Mouse (Mus musculus): ENCODE measurements at regions not wholly inside any gene's neighbourhood (a gene's known extent, or its start where the extent isn't known, plus 50 kb on each side); places are given as distances from the start of the nearest gene placed in this dataset.

- no peak for TF ChIP-seq POLR2A (IDR thresholded peaks at IDR 0.05; ENCODE audit: borderline replicate concordance, extremely low read depth, insufficient read depth, insufficient read length)
- Histone ChIP-seq H3K27me3 (ENCODE audit: control insufficient read depth, insufficient read depth, low read length) (no peaks in the 10 kb centered on the region), H3K36me3 (ENCODE audit: control insufficient read depth, insufficient read depth, low read length) (no peaks in the 10 kb centered on the region), H3K4me1 (ENCODE audit: control insufficient read depth, insufficient read depth, low read length) (peaks cover 6% of the 10 kb centered on the region; the same call in 1 of the 2 replicates), H3K4me2 (replicated peaks; ENCODE audit: low read depth, low read length, severe bottlenecking) (no peak overlapping the region), H3K9me3 (ENCODE audit: control insufficient read depth, low read length) (no peaks in the 10 kb centered on the region), H3K4me3 (replicated peaks; ENCODE audit: low read length) (no peak overlapping the region), H3K27ac (replicated peaks; ENCODE audit: low read depth, low read length) (no peak overlapping the region), H3K9ac (ENCODE audit: low read depth, low read length, severe bottlenecking) (no peak overlapping the region)
- no peak for ATAC-seq (ENCODE audit: low FRiP score, low read depth)
- DNase-seq (ENCODE audit: low spot score): no peak
- WGBS: 34% methylated on average over 6 of the region's 6 CpGs
Observed at GRCm38 (mm10) chr3:49842119-49842518, 85.0 kb upstream of the Pcdh18 start.

- TF ChIP-seq POLR2A (IDR thresholded peaks at IDR 0.05; ENCODE audit: borderline replicate concordance, extremely low read depth, insufficient read depth, insufficient read length): no peak
- DNase-seq (ENCODE audit: low spot score) (no peak), ATAC-seq (ENCODE audit: low FRiP score, low read depth) (no peak)
- H3K36me3 ChIP-seq (ENCODE audit: control insufficient read depth, insufficient read depth, low read length): no peaks in the 10 kb centered on the region
- 39% methylated on average over 10 of the region's 10 CpGs for WGBS
- H3K4me3 ChIP-seq (replicated peaks; ENCODE audit: low read length): no peak overlapping the region
- H3K4me1 ChIP-seq (ENCODE audit: control insufficient read depth, insufficient read depth, low read length): peaks cover 6% of the 10 kb centered on the region; the same call in 1 of the 2 replicates
- H3K9ac ChIP-seq (ENCODE audit: low read depth, low read length, severe bottlenecking): no peak overlapping the region
- H3K27ac ChIP-seq (replicated peaks; ENCODE audit: low read depth, low read length): no peak overlapping the region
- no peaks in the 10 kb centered on the region for H3K27me3 ChIP-seq (ENCODE audit: control insufficient read depth, insufficient read depth, low read length)
- H3K9me3 ChIP-seq (ENCODE audit: control insufficient read depth, low read length): no peaks in the 10 kb centered on the region
- H3K4me2 ChIP-seq (replicated peaks; ENCODE audit: low read depth, low read length, severe bottlenecking): no peak overlapping the region
Observed at GRCm38 (mm10) chr3:49840448-49841156, 83.5 kb upstream of the Pcdh18 start.

GRCm38 (mm10) chr3:49814401-49814800 lies 57.3 kb upstream of the Pcdh18 start:
- no peak for DNase-seq (ENCODE audit: low spot score)
- H3K27ac ChIP-seq (replicated peaks; ENCODE audit: low read depth, low read length): no peak overlapping the region
- H3K4me1 ChIP-seq (ENCODE audit: control insufficient read depth, insufficient read depth, low read length): no peaks in the 10 kb centered on the region
- H3K4me2 ChIP-seq (replicated peaks; ENCODE audit: low read depth, low read length, severe bottlenecking): no peak overlapping the region
- H3K36me3 ChIP-seq (ENCODE audit: control insufficient read depth, insufficient read depth, low read length): no peaks in the 10 kb centered on the region
- no peaks in the 10 kb centered on the region for H3K27me3 ChIP-seq (ENCODE audit: control insufficient read depth, insufficient read depth, low read length)
- ATAC-seq (ENCODE audit: low FRiP score, low read depth): no peak
- H3K4me3 ChIP-seq (replicated peaks; ENCODE audit: low read length): no peak overlapping the region
- 67% methylated on average over 5 of the region's 5 CpGs for WGBS
- H3K9ac ChIP-seq (ENCODE audit: low read depth, low read length, severe bottlenecking): no peak overlapping the region
- H3K9me3 ChIP-seq (ENCODE audit: control insufficient read depth, low read length): no peaks in the 10 kb centered on the region
- TF ChIP-seq POLR2A (IDR thresholded peaks at IDR 0.05; ENCODE audit: borderline replicate concordance, extremely low read depth, insufficient read depth, insufficient read length): no peak

- Histone ChIP-seq H3K36me3 (ENCODE audit: control insufficient read depth, insufficient read depth, low read length) (no peaks in the 10 kb centered on the region), H3K4me2 (replicated peaks; ENCODE audit: low read depth, low read length, severe bottlenecking) (no peak overlapping the region), H3K4me3 (replicated peaks; ENCODE audit: low read length) (no peak overlapping the region), H3K27me3 (ENCODE audit: control insufficient read depth, insufficient read depth, low read length) (no peaks in the 10 kb centered on the region), H3K9me3 (ENCODE audit: control insufficient read depth, low read length) (no peaks in the 10 kb centered on the region), H3K27ac (replicated peaks; ENCODE audit: low read depth, low read length) (peak overlapping the region; percentile 65; the same call in 1 of the 2 replicates), H3K9ac (ENCODE audit: low read depth, low read length, severe bottlenecking) (no peak overlapping the region), H3K4me1 (ENCODE audit: control insufficient read depth, insufficient read depth, low read length) (peaks cover 11% of the 10 kb centered on the region; the same call in 1 of the 2 replicates)
- ATAC-seq (ENCODE audit: low FRiP score, low read depth) (no peak), DNase-seq (ENCODE audit: low spot score) (peak; percentile 46)
- no peak for TF ChIP-seq POLR2A (IDR thresholded peaks at IDR 0.05; ENCODE audit: borderline replicate concordance, extremely low read depth, insufficient read depth, insufficient read length)
- 16% methylated on average over 5 of the region's 5 CpGs for WGBS
Observed at GRCm38 (mm10) chr3:49807721-49808120, 50.6 kb upstream of the Pcdh18 start.

DNA sequence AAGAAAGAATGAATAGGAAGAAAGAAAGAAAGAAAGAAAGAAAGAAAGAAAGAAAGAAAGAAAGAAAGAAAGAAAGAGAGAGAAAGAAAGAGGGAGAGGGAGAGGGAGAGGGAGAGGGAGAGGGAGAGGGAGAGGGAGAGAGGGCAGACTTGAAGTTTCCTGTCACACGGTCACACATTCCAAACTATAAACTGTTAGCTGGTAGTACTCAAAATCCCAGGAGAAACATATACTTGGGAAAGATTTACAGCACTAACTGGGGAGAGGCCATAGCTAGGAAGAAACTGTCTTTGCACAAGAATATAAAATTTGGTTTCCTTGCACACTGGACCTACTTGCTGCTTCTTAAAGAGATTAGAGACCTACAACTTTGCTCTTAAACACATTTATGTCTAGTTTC lies 50.2 kb upstream of the Pcdh18 start:
- Histone ChIP-seq H3K4me2 (replicated peaks; ENCODE audit: low read depth, low read length, severe bottlenecking) (no peak overlapping the region), H3K4me3 (replicated peaks; ENCODE audit: low read length) (no peak overlapping the region), H3K27ac (replicated peaks; ENCODE audit: low read depth, low read length) (0 out of 2 replicates have a peak overlapping the region, but pooled peaks have one; percentile 65), H3K9ac (ENCODE audit: low read depth, low read length, severe bottlenecking) (no peak overlapping the region), H3K9me3 (ENCODE audit: control insufficient read depth, low read length) (no peaks in the 10 kb centered on the region), H3K4me1 (ENCODE audit: control insufficient read depth, insufficient read depth, low read length) (peaks cover 11% of the 10 kb centered on the region; the same call in 1 of the 2 replicates), H3K36me3 (ENCODE audit: control insufficient read depth, insufficient read depth, low read length) (no peaks in the 10 kb centered on the region), H3K27me3 (ENCODE audit: control insufficient read depth, insufficient read depth, low read length) (no peaks in the 10 kb centered on the region)
- no peak for TF ChIP-seq POLR2A (IDR thresholded peaks at IDR 0.05; ENCODE audit: borderline replicate concordance, extremely low read depth, insufficient read depth, insufficient read length)
- WGBS: 5% methylated on average over 1 of the region's 1 CpGs
- ATAC-seq (ENCODE audit: low FRiP score, low read depth) (peak; percentile 30; the same call in 1 of the 2 replicates), DNase-seq (ENCODE audit: low spot score) (peak; percentile 56)
